Mouse (Mus musculus): ENCODE results near the gene Cacng1. TPM values are rescaled to one million over a fixed set of nuclear protein-coding genes. Genes with fewer than 3 reads are reported as not detected.

Cacng1 gene
- not detected in 2 replicates for polyA plus RNA-seq (2016; fragmentation: Nextera tagmentation; extraction: Ambion mirVana)

DNA sequence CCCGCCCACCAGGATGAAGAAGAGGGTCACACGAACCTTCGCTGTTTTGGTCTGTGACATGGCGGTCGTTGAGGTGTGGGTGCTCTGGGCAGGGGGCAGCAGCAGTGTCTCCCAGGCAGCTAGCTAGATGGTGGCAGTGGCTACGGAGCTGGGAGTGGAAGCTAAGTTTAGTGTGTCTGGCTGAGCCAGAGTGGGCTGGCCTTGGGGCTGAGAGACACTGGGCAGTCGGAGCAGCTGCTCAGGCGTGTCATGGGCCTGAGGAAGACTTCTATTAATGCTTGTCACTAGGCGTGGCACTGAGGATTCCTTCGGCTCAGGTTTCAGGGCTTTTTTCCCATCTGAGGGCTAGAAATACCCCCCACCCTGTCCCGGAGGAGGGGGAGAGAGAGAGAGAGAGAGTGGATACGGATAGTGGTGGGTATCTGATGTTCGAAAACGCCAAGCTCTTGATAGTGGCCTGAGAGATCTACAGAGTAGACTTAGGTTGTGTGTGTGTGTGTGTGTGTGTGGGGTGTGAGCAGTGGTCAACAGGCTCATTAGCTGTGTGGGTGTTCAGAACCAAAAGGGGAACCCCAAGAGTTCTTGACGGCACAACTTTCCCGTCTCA is at the start of gene Cacng1:
TSS of gene Cacng1 (minus strand) at position 191 of the 607 bp plus-strand sequence.
- Histone ChIP-seq H3K36me3 (replicated peaks) (no peaks in the 10 kb centered on the region), H3K9me3 (no peaks in the 10 kb centered on the region), H3K27me3 (replicated peaks; ENCODE audit: low read depth, poor library complexity, severe bottlenecking) (no peaks in the 10 kb centered on the region), H3K27ac (replicated peaks) (no peak within 1 kb of the TSS), H3K4me1 (no peaks in the 10 kb centered on the region; the same call in 1 of the 2 replicates), H3K4me3 (no peak within 1 kb of the TSS)
- 80% methylated on average over 16 of the region's 16 CpGs for WGBS
- DNase-seq (ENCODE audit: low spot score), result no peak

DNA sequence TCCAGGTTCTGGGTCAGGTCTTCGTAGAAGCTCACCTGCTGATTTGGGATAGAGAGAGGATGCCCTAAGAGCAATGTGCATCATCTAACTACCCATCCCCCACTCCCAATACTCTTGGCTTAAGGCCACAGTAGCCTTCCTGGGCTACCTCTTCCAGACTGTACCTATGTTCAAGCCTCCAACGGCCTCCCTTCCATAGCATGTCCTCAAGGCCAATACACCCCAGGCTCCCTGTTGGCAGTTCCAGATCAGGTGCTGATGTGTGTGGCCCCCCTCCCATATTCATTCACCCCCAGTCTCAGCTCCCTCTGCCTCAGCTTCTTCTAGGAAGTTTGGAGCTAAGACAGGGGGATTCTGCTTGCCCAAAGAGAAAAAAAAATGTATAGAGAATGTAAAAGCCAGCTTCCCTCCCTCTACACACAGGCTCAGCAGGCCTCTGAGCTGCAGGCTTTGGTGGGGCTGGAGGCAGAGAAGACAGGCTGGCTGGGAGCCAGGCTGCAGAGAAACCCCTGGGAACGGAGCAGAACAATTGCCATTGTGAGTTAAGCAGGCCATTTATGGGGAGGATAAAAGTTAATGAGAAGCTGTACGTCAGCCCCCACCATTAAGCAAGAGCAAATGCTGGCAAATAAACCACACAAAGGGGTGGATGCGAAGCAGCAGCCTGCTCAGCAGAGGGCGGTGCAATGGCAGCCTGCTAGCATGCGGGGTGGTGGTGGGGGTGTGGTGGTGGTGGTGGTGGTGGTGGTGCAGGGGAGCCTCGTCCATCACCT is 46.6 kb upstream of the Cacng1 start:
- no peak overlapping the region for H3K4me3 ChIP-seq
- 0 out of 2 replicates have a peak, but pooled peaks cover 4% of the 10 kb centered on the region for H3K27me3 ChIP-seq (replicated peaks; ENCODE audit: low read depth, poor library complexity, severe bottlenecking)
- H3K4me1 ChIP-seq, result peaks cover 20% of the 10 kb centered on the region
- H3K36me3 ChIP-seq (replicated peaks), result no peaks in the 10 kb centered on the region
- DNase-seq (ENCODE audit: low spot score), result no peak
- 28% methylated on average over 8 of the region's 8 CpGs for WGBS
- H3K9me3 ChIP-seq, result no peaks in the 10 kb centered on the region
- no peak overlapping the region for H3K27ac ChIP-seq (replicated peaks)

DNA sequence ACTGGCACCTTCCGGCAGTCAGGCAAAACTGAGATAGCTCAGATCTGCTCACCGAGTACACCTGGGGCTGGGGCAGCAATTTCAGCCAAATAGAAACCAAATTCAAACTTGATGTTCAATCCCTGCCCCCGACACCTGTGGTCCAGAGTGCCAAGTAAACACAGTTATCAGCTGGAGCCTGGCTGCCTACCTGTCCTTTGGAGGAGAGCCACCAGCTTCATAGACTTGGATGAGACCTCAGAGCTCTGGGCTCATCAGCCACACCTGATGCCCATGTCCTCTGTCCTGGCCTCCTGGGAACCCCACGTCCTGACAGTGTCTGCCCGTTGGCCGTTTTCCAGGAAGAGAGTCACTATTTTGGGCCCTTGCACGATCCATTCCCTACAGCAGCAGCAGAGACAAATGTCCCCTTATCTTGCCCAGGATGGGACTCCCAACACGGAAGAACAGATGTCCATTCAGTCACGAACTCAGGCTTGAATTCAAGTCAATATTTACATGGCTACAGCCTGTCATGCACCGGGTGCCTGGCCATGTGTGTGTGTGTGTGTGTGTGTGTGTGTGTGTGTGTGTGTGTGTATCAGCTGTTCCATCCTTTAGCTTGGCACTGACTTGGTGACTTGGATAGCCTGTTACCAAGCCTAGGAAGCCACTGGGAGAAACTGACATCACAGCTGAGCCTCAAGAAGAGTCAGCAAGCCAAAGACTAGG is 45.6 kb upstream of the Cacng1 start:
- Histone ChIP-seq H3K4me1 (peaks cover 20% of the 10 kb centered on the region), H3K27ac (replicated peaks) (no peak overlapping the region), H3K36me3 (replicated peaks) (no peaks in the 10 kb centered on the region), H3K27me3 (replicated peaks; ENCODE audit: low read depth, poor library complexity, severe bottlenecking) (0 out of 2 replicates have a peak, but pooled peaks cover 4% of the 10 kb centered on the region), H3K9me3 (no peaks in the 10 kb centered on the region), H3K4me3 (no peak overlapping the region)
- 82% methylated on average over 10 of the region's 10 CpGs for WGBS
- no peak for DNase-seq (ENCODE audit: low spot score)

DNA sequence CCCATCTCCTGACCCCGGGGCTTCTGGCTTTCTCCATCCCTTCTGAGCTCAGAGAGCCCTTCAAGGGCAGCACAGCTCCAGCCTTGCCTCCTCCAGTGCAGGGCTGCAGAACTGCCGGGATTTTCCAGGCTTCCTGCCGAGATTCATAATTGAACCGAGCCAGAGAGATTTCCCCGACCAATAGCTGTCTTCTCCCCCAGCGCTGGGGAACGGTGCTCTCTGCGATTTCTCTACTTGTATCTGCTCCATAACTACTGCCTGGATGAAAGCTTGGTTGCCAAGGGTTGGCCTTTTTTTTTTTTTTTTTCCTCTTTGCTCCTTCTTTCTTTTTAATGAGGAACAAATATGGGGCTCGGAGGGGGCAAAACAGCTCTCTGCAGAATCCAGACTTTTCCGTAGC is 43.7 kb upstream of the Cacng1 start:
- Histone ChIP-seq H3K9me3 (no peaks in the 10 kb centered on the region), H3K27ac (replicated peaks) (no peak overlapping the region), H3K4me1 (peaks cover 20% of the 10 kb centered on the region), H3K36me3 (replicated peaks) (no peaks in the 10 kb centered on the region), H3K27me3 (replicated peaks; ENCODE audit: low read depth, poor library complexity, severe bottlenecking) (0 out of 2 replicates have a peak, but pooled peaks cover 4% of the 10 kb centered on the region), H3K4me3 (no peak overlapping the region)
- WGBS, result 49% methylated on average over 10 of the region's 10 CpGs
- no peak for DNase-seq (ENCODE audit: low spot score)

DNA sequence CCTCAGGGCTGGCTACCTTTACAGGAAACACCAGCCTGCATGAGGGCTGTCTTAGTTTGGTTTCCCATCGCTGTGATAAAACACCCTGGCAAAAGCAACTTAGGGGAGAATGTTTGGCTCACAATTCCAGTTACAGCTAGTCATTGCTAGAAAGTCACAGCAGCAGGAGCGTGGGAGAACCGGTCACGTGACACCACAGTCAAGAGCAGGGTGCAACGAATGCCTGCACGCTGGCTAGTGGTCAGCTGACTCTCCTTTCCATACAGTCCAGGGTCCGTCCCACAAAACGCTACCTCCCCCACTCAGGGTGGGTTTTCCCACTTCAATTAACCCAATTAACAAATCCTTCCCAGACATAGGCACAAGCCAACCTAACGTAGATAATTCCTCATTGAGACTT is 43.2 kb upstream of the Cacng1 start:
- 70% methylated on average over 9 of the region's 9 CpGs for WGBS

DNA sequence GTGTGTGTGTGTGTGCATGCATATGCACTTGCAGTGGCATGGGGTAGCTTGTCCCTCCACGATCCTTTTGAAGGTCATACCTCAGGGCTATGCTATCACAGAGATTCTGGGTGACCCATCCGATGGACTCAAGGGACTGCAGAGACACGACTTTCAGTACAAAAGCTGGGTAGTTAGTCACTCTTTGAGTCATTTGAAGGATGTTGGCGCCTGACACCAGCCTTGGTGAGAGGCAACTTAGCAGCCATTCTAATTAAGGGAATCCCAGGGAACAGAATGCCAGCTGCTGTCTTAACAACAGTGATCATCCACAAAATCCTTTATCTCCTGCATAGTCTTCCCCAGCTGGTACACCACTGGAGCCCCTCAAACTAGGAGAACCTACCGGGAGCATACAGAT is 32.8 kb upstream of the Cacng1 start:
- Histone ChIP-seq H3K4me1 (no peaks in the 10 kb centered on the region), H3K9me3 (no peaks in the 10 kb centered on the region), H3K27ac (replicated peaks) (no peak overlapping the region), H3K27me3 (replicated peaks; ENCODE audit: low read depth, poor library complexity, severe bottlenecking) (no peaks in the 10 kb centered on the region), H3K4me3 (no peak overlapping the region), H3K36me3 (replicated peaks) (no peaks in the 10 kb centered on the region)
- DNase-seq (ENCODE audit: low spot score), result no peak
- WGBS, result 83% methylated on average over 5 of the region's 5 CpGs

More for the DNA sequence above, 43.2 kb upstream of the Cacng1 start:
- Histone ChIP-seq H3K27me3 (replicated peaks; ENCODE audit: low read depth, poor library complexity, severe bottlenecking) (0 out of 2 replicates have a peak, but pooled peaks cover 4% of the 10 kb centered on the region), H3K27ac (replicated peaks) (no peak overlapping the region), H3K4me1 (peaks cover 20% of the 10 kb centered on the region), H3K9me3 (no peaks in the 10 kb centered on the region), H3K4me3 (no peak overlapping the region), H3K36me3 (replicated peaks) (no peaks in the 10 kb centered on the region)
- DNase-seq (ENCODE audit: low spot score), result no peak

DNA sequence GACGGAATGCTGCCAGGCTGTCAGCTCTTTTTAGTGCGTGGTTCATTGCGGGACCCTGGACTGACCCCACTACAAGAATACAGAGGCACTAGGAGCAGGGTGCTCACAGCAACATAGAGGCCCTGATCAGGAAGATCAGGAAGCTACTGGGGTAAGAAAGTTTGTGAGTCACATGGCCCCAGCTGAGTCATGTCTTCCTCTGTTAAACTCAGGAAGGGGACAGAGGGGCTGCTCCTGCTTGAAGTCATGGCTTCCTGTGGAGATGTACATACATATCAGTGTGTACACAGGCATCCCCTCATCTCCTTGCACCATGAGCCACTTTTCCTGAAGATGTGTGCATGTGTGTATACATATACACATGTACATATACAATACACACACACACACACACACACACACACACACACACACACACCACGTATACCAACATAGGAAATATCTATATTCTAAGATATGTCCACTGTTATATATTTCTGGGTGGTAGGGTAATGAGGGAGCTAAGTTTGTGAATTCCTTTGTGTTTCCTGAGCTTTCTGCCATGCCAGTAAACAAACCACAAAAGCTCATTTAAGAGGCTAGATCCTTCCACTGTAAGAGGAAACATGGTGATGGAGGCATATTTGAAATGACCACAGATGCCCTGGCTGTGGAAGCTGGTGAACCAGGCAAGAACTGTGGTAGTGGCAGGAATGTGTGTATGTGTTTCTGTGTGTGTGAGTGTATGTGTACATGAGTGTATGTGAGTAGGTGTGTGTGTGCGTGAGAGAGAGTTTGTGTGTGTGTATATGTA is 32.1 kb upstream of the Cacng1 start:
- H3K36me3 ChIP-seq (replicated peaks), result no peaks in the 10 kb centered on the region
- H3K27ac ChIP-seq (replicated peaks), result no peak overlapping the region
- no peaks in the 10 kb centered on the region for H3K27me3 ChIP-seq (replicated peaks; ENCODE audit: low read depth, poor library complexity, severe bottlenecking)
- no peaks in the 10 kb centered on the region for H3K9me3 ChIP-seq
- H3K4me3 ChIP-seq, result no peak overlapping the region
- DNase-seq (ENCODE audit: low spot score), result no peak
- 85% methylated on average over 5 of the region's 5 CpGs for WGBS
- H3K4me1 ChIP-seq, result no peaks in the 10 kb centered on the region

DNA sequence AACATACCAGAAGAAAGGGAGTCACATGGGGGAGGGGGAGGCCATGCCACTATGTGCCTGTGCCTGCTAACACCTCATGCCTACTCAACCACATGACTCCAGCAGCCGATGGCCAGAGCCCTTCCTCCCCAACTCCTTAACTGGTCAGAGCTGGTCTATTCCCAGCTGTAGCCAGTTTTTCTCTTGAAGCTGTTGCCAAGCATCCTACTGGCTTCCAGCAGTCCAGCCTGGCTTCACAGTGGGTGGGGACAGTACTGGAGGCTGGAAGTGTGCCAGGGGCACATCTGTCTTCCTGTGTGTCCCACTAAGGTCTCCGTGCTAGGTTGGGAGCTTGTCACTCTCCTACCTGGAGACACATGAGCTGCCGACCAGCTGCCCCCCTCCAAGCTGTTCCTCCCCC is 26.8 kb upstream of the Cacng1 start:
- Histone ChIP-seq H3K27me3 (replicated peaks; ENCODE audit: low read depth, poor library complexity, severe bottlenecking) (no peaks in the 10 kb centered on the region), H3K27ac (replicated peaks) (no peak overlapping the region), H3K4me3 (no peak overlapping the region), H3K9me3 (no peaks in the 10 kb centered on the region), H3K36me3 (replicated peaks) (0 out of 2 replicates have a peak, but pooled peaks cover 9% of the 10 kb centered on the region), H3K4me1 (0 out of 2 replicates have a peak, but pooled peaks cover 13% of the 10 kb centered on the region)
- DNase-seq (ENCODE audit: low spot score), result no peak
- WGBS, result 87% methylated on average over 3 of the region's 3 CpGs

DNA sequence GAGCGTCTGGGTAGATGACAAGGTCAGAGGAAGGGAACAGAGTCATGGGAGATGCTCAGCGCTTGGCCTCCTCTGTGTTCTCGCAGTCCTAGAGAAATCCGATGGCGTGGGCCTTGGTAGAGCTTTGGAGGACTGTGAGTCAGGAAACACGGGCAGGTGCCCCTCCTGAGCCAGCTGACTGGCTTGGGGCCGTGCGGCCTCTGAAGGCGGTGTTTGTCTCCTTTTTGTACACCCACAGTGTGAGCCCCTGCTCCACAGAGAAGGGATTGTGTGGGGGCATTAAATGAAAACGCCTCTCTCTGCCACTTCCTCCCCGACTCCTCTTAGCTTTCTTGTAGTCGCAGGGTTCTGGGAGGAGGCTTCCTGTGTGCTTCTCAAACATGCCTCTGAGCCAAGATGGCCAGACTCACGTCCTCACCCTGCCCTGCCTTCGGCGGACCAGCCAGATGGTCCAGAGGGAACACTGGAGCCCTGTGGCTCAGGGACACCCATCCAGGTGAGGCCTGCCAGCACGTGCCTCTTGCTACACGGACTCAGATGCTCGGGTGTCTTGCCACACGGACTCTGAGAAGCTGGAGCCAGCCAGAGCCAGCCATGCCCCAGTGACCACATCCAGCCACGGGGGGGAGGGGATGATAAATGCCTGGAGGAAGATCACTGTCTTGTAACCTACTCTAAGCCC is 22.2 kb upstream of the Cacng1 start:
- H3K27me3 ChIP-seq (replicated peaks; ENCODE audit: low read depth, poor library complexity, severe bottlenecking), result no peaks in the 10 kb centered on the region
- no peak overlapping the region for H3K4me3 ChIP-seq
- WGBS, result 76% methylated on average over 20 of the region's 20 CpGs
- no peak overlapping the region for H3K27ac ChIP-seq (replicated peaks)
- no peak for DNase-seq (ENCODE audit: low spot score)
- peaks cover 35% of the 10 kb centered on the region for H3K36me3 ChIP-seq (replicated peaks)
- 0 out of 2 replicates have a peak, but pooled peaks cover 17% of the 10 kb centered on the region for H3K4me1 ChIP-seq
- no peaks in the 10 kb centered on the region for H3K9me3 ChIP-seq

DNA sequence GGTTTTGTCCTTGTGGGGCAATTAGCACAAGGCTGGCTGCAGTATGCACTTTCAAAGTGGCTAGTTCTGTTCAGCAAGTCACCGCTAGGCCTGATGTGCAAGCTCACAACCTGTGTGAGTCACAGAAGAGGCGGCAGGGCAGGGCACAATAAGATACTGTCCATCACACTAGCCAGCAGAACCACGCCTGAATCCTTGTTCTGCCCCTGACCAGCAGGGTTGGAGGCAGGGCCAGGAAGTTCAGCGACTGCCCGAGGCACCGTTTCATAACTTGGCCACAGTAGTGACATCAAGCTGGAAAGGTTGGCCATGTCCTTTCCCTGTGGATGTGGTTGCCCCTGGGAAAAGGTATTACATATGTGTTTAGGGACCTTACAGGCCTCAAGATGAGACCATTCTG is 21.6 kb upstream of the Cacng1 start:
- Histone ChIP-seq H3K27ac (replicated peaks) (no peak overlapping the region), H3K36me3 (replicated peaks) (peaks cover 38% of the 10 kb centered on the region), H3K9me3 (no peaks in the 10 kb centered on the region), H3K27me3 (replicated peaks; ENCODE audit: low read depth, poor library complexity, severe bottlenecking) (no peaks in the 10 kb centered on the region), H3K4me1 (0 out of 2 replicates have a peak, but pooled peaks cover 17% of the 10 kb centered on the region), H3K4me3 (no peak overlapping the region)
- DNase-seq (ENCODE audit: low spot score), result no peak
- 69% methylated on average over 6 of the region's 6 CpGs for WGBS

DNA sequence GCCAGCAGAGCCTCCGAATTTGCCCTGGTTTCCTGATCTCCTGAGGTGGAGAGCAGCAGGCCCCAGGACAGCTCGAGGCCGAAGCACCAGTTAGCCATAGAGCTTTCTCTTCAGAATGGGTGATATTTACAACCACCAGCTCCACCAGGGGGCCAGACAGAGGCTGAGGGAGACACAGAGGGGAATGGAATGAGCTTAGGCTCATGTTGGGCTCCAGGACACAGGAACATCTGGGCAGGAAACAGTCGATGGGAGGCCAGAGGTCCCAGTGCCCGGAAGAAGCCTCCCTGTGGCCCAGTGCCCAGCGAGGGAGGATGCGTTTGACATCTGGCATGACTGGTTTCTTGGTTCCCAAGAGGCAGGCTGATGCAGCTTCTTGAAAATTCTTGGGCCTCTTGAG is 17.8 kb upstream of the Cacng1 start:
- Histone ChIP-seq H3K27me3 (replicated peaks; ENCODE audit: low read depth, poor library complexity, severe bottlenecking) (no peaks in the 10 kb centered on the region), H3K4me3 (no peak overlapping the region), H3K36me3 (replicated peaks) (peaks cover 44% of the 10 kb centered on the region), H3K4me1 (0 out of 2 replicates have a peak, but pooled peaks cover 8% of the 10 kb centered on the region), H3K9me3 (no peaks in the 10 kb centered on the region), H3K27ac (replicated peaks) (no peak overlapping the region)
- WGBS, result 83% methylated on average over 7 of the region's 7 CpGs
- no peak for DNase-seq (ENCODE audit: low spot score)

All from embryonic facial prominence, embryonic 10.5 days (tissue).